Mouse (Mus musculus) kidney, adult 8-10 months (tissue): ENCODE data around the gene Ano7.

Source experiments
- DNase-seq, 2 experiments: peaks; one replicate each; pipeline ENCODE4 v3.0.0; 2022

Gene Ano7

GRCm38 (mm10) chr1:93373665-93374064, at the start of gene Ano7:
TSS of gene Ano7 (plus strand) at chr1:93373930.
- DNase-seq, result no peak

GRCm38 (mm10) chr1:93323973-93324372, 49.8 kb upstream of the Ano7 start:
- DNase-seq, result no peak

GRCm38 (mm10) chr1:93326446-93326845, 47.3 kb upstream of the Ano7 start:
- no peak for DNase-seq

DNA sequence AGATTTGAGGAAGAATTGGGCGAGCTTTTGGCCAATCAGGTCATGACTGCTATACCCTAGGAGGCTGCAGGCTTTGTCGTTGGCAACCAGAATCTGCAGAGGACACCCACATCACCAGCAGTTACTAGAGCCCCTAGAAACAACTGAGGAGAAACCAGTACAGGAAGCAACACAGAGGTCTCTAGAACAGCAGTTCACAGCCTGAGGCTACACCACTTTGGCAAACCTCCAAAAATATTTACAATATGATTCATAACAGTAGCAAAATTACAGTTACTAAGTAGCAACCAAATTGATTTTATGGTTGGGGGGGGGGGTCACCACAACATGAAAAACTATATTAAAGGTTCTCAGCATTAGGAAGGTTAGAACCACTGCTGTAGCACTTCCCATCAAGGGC, 39.1 kb upstream of the Ano7 start:
- DNase-seq, result no peak

- peak; percentile 95 for DNase-seq
Measured at GRCm38 (mm10) chr1:93342648-93343503, 30.9 kb upstream of the Ano7 start, which contains the start of the genes Ppp1r7 and Pask. TSS of gene Ppp1r7 (plus strand) at chr1:93342854. TSS of gene Pask (minus strand) at chr1:93343482.

- peak; percentile 93 to 95 for DNase-seq
Measured at GRCm38 (mm10) chr1:93343504-93344047, 30.2 kb upstream of the Ano7 start.

GRCm38 (mm10) chr1:93347176-93347575, 26.6 kb upstream of the Ano7 start:
- no peak for DNase-seq

GRCm38 (mm10) chr1:93349701-93350100, 24.0 kb upstream of the Ano7 start:
- DNase-seq, result no peak

- no peak for DNase-seq
Measured at GRCm38 (mm10) chr1:93352724-93353123, 21.0 kb upstream of the Ano7 start.

GRCm38 (mm10) chr1:93362661-93363060, 11.1 kb upstream of the Ano7 start:
- DNase-seq, result no peak

DNA sequence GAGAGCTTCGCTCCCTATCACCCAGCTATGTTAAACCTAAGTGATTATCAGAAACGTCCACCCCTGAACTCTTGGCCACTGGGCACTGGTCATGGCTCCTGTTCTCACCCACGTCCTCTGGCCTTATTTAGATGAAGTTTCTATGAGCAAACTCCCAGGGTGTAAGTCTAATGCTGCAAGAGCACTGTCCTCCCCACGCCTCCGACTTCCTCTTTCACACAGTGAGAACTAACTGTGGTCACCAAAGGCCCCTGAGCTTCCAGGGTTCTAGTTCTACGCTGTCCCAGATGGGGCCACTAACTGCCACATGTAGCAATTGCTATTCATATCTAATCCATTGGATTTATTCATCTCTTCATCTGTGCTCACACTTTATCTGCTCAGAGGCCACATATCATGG, 8.1 kb upstream of the Ano7 start:
- no peak for DNase-seq

DNA sequence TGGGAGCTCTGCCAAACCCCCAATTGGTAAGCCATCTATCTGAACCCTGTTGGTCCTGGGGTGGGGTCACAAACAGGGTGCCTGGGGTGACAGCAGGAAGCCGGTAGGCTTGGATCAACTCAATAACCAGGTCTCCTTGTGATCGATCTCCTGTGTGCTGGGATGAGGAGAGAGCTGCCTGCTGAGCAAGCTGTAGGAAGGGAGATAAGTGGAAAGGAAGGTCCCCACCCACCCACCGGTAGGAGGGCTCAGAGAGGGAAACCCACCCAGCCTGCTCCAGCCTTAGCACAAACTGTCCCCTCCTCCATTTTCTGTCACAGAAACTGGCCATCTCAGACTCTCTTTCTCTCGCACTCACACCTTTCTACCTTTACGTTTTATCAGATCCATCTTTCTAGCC, 3.6 kb downstream of the Ano7 start:
- DNase-seq, result no peak

DNA sequence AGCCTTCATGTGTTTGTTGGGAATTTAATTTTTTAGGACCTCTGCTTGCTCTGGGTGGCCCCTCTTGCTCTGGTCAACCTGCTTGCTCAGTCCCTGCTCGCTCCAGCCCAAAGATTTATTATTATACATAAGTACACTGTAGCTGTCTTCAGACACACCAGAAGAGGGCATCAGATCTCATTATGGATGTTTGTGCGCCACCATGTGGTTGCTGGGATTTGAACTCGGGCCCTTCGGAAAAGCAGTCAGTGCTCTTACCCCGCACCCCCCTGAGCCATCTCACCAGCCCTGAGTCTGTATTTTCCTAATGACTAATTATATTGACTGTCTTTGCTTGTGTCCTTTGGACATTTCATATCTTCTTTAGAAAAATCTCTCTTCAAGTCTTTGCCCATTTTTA, 5.4 kb downstream of the Ano7 start:
- no peak for DNase-seq

- no peak for DNase-seq
Measured at GRCm38 (mm10) chr1:93387198-93387597, 13.5 kb downstream of the Ano7 start.

DNA sequence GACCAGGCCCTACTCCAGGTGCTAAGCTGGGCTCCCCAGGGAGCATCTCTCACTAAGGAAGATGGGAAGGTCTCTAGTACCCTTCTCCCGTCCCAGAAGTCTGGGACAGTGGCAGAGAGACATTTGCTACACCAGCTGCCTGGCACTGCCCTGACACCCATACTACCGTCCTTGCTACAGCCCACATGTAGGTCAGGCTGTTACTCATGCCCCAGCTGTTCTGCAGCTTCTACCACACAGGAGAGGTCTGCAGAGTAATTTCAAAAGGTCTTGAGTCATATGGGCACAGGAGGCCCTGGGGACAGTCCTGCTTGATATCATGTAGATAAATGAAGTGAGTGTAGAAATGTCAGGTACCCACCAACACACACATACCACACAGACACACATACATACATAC, 15.2 kb downstream of the Ano7 start:
- no peak for DNase-seq

DNA sequence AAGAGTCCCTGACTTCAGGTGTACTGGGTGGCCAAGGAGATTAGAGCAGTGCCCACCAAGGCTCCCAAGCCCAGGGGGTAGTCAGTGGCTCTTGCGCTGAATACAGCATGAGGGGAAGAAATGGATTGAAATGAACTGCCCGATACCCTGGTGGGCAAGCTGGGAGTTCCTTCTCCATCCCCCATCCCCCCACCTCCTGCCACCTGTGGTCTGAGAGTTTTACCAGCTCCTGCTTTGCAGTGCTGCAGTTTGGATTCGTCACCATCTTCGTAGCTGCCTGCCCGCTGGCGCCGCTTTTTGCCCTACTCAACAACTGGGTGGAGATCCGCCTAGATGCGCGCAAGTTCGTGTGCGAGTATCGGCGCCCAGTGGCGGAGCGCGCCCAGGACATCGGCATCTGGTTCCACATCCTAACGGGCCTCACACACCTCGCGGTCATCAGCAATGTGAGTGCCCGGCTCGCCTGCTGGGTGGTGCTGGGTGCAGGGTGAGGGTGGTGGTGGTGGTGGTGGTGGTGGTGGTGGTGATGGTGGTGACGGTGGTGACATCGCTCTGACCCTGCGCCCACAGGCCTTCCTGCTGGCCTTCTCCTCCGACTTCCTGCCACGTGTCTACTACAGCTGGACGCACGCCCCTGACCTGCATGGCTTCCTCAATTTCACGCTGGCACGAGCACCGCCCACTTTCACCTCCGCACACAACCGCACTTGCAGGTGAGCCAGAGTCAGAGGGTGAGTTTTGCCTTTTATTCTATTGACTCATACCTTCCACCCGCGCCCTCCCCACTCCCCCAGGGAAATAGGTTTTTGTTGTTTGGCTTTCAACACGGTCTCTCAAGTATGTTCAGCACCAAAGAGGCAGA, 27.7 kb downstream of the Ano7 start:
- DNase-seq, result no peak

GRCm38 (mm10) chr1:93403403-93403802, 29.7 kb downstream of the Ano7 start:
- DNase-seq, result no peak

GRCm38 (mm10) chr1:93432087-93432486, 58.4 kb downstream of the Ano7 start:
- no peak for DNase-seq

GRCm38 (mm10) chr1:93439321-93439720, 65.6 kb downstream of the Ano7 start:
- no peak for DNase-seq

DNA sequence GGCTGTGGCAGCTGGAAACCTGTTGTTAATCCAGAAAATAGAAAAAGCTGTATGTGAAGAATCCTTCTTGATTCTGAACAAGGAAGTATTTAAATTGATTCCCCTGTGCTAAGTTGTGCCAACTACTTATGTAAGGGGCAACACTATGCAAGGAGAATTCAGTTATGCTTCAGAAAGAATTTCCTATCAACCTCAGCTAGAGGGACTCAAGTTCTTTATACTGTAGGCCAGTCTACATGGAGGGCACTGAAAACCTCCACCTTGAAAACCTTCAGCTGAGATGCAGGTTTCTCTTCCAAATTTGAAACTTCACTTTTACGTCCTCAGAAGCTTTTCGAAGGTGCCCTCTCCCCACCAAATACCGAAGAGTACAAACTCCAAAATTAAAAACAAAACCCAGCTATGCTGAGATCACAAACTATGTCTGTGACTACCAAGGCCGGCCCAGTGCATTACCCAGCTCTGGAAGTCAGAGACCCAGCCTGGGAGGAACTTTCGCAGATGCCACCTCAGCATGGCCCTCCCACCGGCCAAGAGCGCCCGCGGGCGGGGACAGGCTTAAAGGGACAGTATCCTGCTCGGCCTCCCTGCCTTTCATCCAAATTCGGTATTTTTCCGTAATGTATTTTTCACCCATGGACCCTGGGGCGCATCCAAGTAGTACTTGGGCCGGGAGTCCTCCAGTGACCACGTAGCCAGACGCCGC, 70.8 kb downstream of the Ano7 start:
- DNase-seq, result peak; percentile 87 to 89

GRCm38 (mm10) chr1:93445111-93445821, 71.5 kb downstream of the Ano7 start:
- DNase-seq, result peak; percentile 72 to 76

GRCm38 (mm10) chr1:93445822-93446162, 72.1 kb downstream of the Ano7 start:
- no peak for DNase-seq
